Mouse (Mus musculus) stomach, embryonic 14.5 days (tissue): ENCODE data around the gene Nudt13. TPM values are rescaled to one million over a fixed set of nuclear protein-coding genes. Genes with fewer than 3 reads are reported as not detected.

Experiments
- ATAC-seq: fragments of 200-750 bp; cut with Nextera tagmentation; 2 replicates; pipeline ENCODE4 v1.8.0; 2017; ENCODE audit warnings: low read depth, moderate TSS enrichment; ENCODE audit not compliant: insufficient number of reproducible peaks, insufficient read depth, low FRiP score
- H3K27ac ChIP-seq: fragments of 300-500 bp; sonication (generic); 2 replicates; pipeline ENCODE4 v1.5.1; 2014; ENCODE audit warnings: mild to moderate bottlenecking, low read length, moderate library complexity, mixed read lengths
- H3K27me3 ChIP-seq: fragments of 300-500 bp; sonication (generic); 2 replicates; pipeline ENCODE4 v1.6.1; 2014; ENCODE audit warnings: low read length, control low read depth, mixed read lengths; ENCODE audit not compliant: control insufficient read depth, insufficient read depth
- H3K36me3 ChIP-seq: fragments of 300-500 bp; sonication (generic); 2 replicates; pipeline ENCODE4 v1.6.1; 2014; ENCODE audit warnings: mild to moderate bottlenecking, control low read depth, low read length, moderate library complexity, mixed read lengths; ENCODE audit not compliant: control insufficient read depth, insufficient read depth
- H3K4me1 ChIP-seq: fragments of 300-500 bp; sonication (generic); 2 replicates; pipeline ENCODE4 v1.6.1; 2014; ENCODE audit warnings: low read length, control low read depth, mixed read lengths; ENCODE audit not compliant: control insufficient read depth, insufficient read depth
- H3K4me2 ChIP-seq: fragments of 300-500 bp; sonication (generic); replicated peaks from 2 replicates; pipeline ENCODE4 v1.6.1; 2014; ENCODE audit warnings: low read depth, low read length, control low read depth
- H3K4me3 ChIP-seq: fragments of 300-500 bp; sonication (generic); 2 replicates; pipeline ENCODE4 v1.5.1; 2014; ENCODE audit warnings: low read depth, low read length, control low read depth
- H3K9ac ChIP-seq: fragments of 300-500 bp; sonication (generic); replicated peaks from 2 replicates; pipeline ENCODE4 v1.6.1; 2014; ENCODE audit warnings: low read depth, mild to moderate bottlenecking, control low read depth, low read length, moderate library complexity, mixed read lengths
- H3K9me3 ChIP-seq: fragments of 300-500 bp; sonication (generic); 2 replicates; pipeline ENCODE4 v1.6.1; 2016; ENCODE audit warnings: low read depth, low read length, control low read depth; ENCODE audit not compliant: control insufficient read depth
- WGBS: fragments of 180-500 bp; shearing (Covaris S2); extraction: QIAGEN DNeasy Blood & Tissue Kit; methylation state at CpG from one replicate; pipeline ENCODE4 v1.1.7; 2014; 5-methylcytosine and 5-hydroxymethylcytosine counted together
- polyA plus RNA-seq: library from polyadenylated mRNA; unstranded; fragments of >200 nt; fragmentation: Nextera tagmentation; extraction: Ambion mirVana; gene quantifications from 2 replicates; pipeline ENCODE4 v1.2.1, GENCODE M21; 2014

Gene Nudt13
- polyA plus RNA-seq, 1 experiment from 2014 or later, result 21.1 TPM

GRCm38 (mm10) chr14:20347991-20348541, 53.6 kb downstream of the Nudt13 start, which contains the start of the genes Ecd and Fam149b:
Gene Ecd (minus strand): TSS chr14:20348121.
Gene Fam149b (plus strand): TSS chr14:20348162.
- ATAC-seq, result peak; percentile 98
- Histone ChIP-seq H3K27me3 (no peaks in the 10 kb centered on the region), H3K27ac (peak within 1 kb of the TSS; percentile 90), H3K4me1 (0 out of 2 replicates have a peak, but pooled peaks cover 7% of the 10 kb centered on the region), H3K36me3 (peaks cover 22% of the 10 kb centered on the region), H3K4me2 (peak within 1 kb of the TSS; percentile 82), H3K9ac (peak within 1 kb of the TSS; percentile 93), H3K9me3 (no peaks in the 10 kb centered on the region), H3K4me3 (peak within 1 kb of the TSS; percentile 81)
- WGBS, result under 1% methylated on average over 31 of the region's 42 CpGs

GRCm38 (mm10) chr14:20363230-20363629, 68.7 kb downstream of the Nudt13 start:
- Histone ChIP-seq H3K36me3 (peaks cover 61% of the 10 kb centered on the region), H3K4me1 (no peaks in the 10 kb centered on the region), H3K4me3 (no peak overlapping the region), H3K27ac (no peak overlapping the region), H3K9ac (no peak overlapping the region), H3K9me3 (no peaks in the 10 kb centered on the region), H3K4me2 (no peak overlapping the region), H3K27me3 (no peaks in the 10 kb centered on the region)
- no peak for ATAC-seq
- WGBS, result 88% methylated on average over 4 of the region's 4 CpGs

Other genes starting within 250 kb of the Nudt13 start
- gene Saysd1, start 156.2 kb upstream of the Nudt13 start, polyA plus RNA-seq, result 15.1 and 16.2 TPM in 2 replicates
- 5.5 and 6.7 TPM in 2 replicates for gene Kcnk5, start 112.9 kb upstream of the Nudt13 start, polyA plus RNA-seq
- gene Kcnk16, start 25.5 kb upstream of the Nudt13 start, polyA plus RNA-seq, result 4.6 and 7.0 TPM in 2 replicates
- 53.1 and 54.6 TPM in 2 replicates for gene Ecd, start 53.4 kb downstream of the Nudt13 start, polyA plus RNA-seq
- gene Fam149b, start 53.5 kb downstream of the Nudt13 start, polyA plus RNA-seq, result 41.7 and 42.6 TPM in 2 replicates
- gene Dnajc9, start 94.2 kb downstream of the Nudt13 start, polyA plus RNA-seq, result 95.9 and 107 TPM in 2 replicates
- 90.8 and 102 TPM in 2 replicates for gene Mrps16, start 98.9 kb downstream of the Nudt13 start, polyA plus RNA-seq
- 0.10 and 0.27 TPM in 2 replicates for gene Cfap70, start 157.5 kb downstream of the Nudt13 start, polyA plus RNA-seq
- gene Anxa7, start 185.4 kb downstream of the Nudt13 start, polyA plus RNA-seq, result 57.4 and 60.2 TPM in 2 replicates
- 1.3 and 1.8 TPM in 2 replicates for gene Mss51, start 202.2 kb downstream of the Nudt13 start, polyA plus RNA-seq